In the genomic region with DNA sequence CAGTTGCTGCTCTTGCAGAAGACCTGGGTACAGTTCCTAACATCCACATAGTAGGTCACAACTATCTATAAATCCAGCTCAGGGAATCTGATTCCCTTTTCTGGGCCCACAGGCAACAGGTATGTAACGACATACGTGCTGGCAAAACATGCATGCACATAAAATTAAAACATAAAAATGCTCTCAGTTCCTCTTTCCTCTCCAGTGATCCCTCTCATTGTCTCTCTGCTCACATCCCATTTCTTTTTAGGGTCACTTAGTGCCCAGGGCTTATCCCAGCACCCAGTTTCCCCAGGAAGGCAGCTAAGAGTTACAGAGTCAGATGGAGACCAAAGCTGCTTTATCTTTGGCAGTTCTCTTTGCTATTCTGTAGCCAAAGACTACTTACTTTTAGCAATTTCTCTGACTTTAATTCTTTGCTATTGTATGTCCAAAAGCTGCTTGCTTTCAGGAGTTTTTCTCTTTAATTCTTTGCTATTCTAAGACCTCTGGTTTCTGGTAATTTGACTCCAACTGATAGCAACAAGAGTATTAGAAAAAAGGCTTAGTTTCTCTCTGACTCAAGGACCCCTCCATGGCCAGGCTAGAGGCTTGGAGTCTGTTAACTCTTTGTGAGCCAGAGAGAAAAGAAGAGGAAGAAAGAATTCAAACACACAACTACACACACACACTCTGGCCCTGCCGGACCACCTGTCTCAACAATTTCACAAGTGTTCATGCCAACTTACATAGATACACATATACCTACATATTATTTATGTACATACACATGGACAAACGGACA, we compare ENCODE assay signal across 9 mouse cellular contexts. TPM values are rescaled to one million over a fixed set of nuclear protein-coding genes. Genes with fewer than 3 reads are reported as not detected.
DNase-seq lines count a peak whose midpoint lies in the region; ATAC-seq and TF ChIP-seq lines count a peak whose summit lies in the region.
"Had no signal": no experiment of that assay in that cellular context is flagged by ENCODE, and none has a peak within 500 bp of the region (broad histone marks: within the 10 kb centered on the region; RNA-seq: fewer than 3 reads in every experiment).

No protein-coding gene starts in this region.

- no peak for ATAC-seq in lung, embryonic 16.5 days (ENCODE audit: low read depth)
- ATAC-seq in forebrain, embryonic 11.5 days (replicated peaks; ENCODE audit: low FRiP score) = no peak
- no peak for ATAC-seq in limb, embryonic 14.5 days (ENCODE audit: low FRiP score, low read depth)
- ATAC-seq in stomach, embryonic 14.5 days (ENCODE audit: insufficient number of reproducible peaks, insufficient read depth, low FRiP score, low read depth) = no peak
- no peak for ATAC-seq in inflammation-experienced regulatory T-cells, adult 6 months

- no peak for TF ChIP-seq POLR2A in limb, embryonic 14.5 days (IDR thresholded peaks at IDR 0.05; ENCODE audit: borderline replicate concordance, extremely low read depth, insufficient read depth, insufficient read length)

- whole genome bisulfite sequencing in lung, embryonic 16.5 days = 29% methylated on average over 4 of the region's 4 CpGs
- WGBS in forebrain, embryonic 11.5 days = 20% methylated on average over 4 of the region's 4 CpGs
- 33% methylated on average over 4 of the region's 4 CpGs for WGBS in limb, embryonic 14.5 days
- WGBS in stomach, embryonic 14.5 days = 36% methylated on average over 4 of the region's 4 CpGs

- H3K27me3 ChIP-seq in lung, embryonic 16.5 days (ENCODE audit: control insufficient read depth, insufficient read depth, low read depth, low read length) = no peaks in the 10 kb centered on the region
- H3K27me3 ChIP-seq in forebrain, embryonic 11.5 days (ENCODE audit: control insufficient read depth, insufficient read depth, low read length) = no peaks in the 10 kb centered on the region
- no peaks in the 10 kb centered on the region for H3K27me3 ChIP-seq in limb, embryonic 14.5 days (ENCODE audit: control insufficient read depth, insufficient read depth, low read length)
- H3K27me3 ChIP-seq in stomach, embryonic 14.5 days (ENCODE audit: control insufficient read depth, insufficient read depth, low read length) = no peaks in the 10 kb centered on the region

- DNase-seq in lung, postnatal 36 days = no peak
- no peak for DNase-seq in forebrain, embryonic 11.5 days (ENCODE audit: low spot score)
- no peak for DNase-seq in limb, embryonic 14.5 days (ENCODE audit: low spot score)
- DNase-seq in right cerebral cortex, postnatal 4 days = no peak
- no peak for DNase-seq in gastrocnemius, postnatal 10 days
- DNase-seq: thymus, adult 18-20 months had no signal

- peak overlapping the region; percentile 64 for H3K9ac ChIP-seq in lung, embryonic 16.5 days (ENCODE audit: low read length)
- peak overlapping the region; percentile 55 for H3K9ac ChIP-seq in forebrain, embryonic 11.5 days (ENCODE audit: low read length)
- H3K9ac ChIP-seq in limb, embryonic 14.5 days (ENCODE audit: low read depth, low read length, severe bottlenecking) = 0 out of 2 replicates have a peak overlapping the region, but pooled peaks have one; percentile 6
- no peak overlapping the region for H3K9ac ChIP-seq in stomach, embryonic 14.5 days (replicated peaks; ENCODE audit: low read depth, low read length)

- peaks cover 6% of the 10 kb centered on the region for H3K36me3 ChIP-seq in lung, embryonic 16.5 days (ENCODE audit: control insufficient read depth, insufficient read depth, low read length)
- no peaks in the 10 kb centered on the region; the same call in 1 of the 2 replicates for H3K36me3 ChIP-seq in forebrain, embryonic 11.5 days (ENCODE audit: control insufficient read depth, insufficient read depth, low read length)
- H3K36me3 ChIP-seq in limb, embryonic 14.5 days (ENCODE audit: control insufficient read depth, insufficient read depth, low read length) = peaks cover 7% of the 10 kb centered on the region
- peaks cover 3% of the 10 kb centered on the region; the same call in 1 of the 2 replicates for H3K36me3 ChIP-seq in stomach, embryonic 14.5 days (ENCODE audit: control insufficient read depth, insufficient read depth, low read length)

- H3K4me2 ChIP-seq in lung, embryonic 16.5 days (ENCODE audit: low read depth, low read length) = peak overlapping the region; percentile 71
- H3K4me2 ChIP-seq in forebrain, embryonic 11.5 days (ENCODE audit: low read depth, low read length, severe bottlenecking) = peak overlapping the region; percentile 56
- H3K4me2 ChIP-seq in limb, embryonic 14.5 days (replicated peaks; ENCODE audit: low read depth, low read length, severe bottlenecking) = peak overlapping the region; percentile 88
- H3K4me2 ChIP-seq in stomach, embryonic 14.5 days (replicated peaks; ENCODE audit: low read depth, low read length) = peak overlapping the region; percentile 58

- peak overlapping the region; percentile 48 for H3K27ac ChIP-seq in lung, embryonic 16.5 days (ENCODE audit: low read length)
- H3K27ac ChIP-seq in forebrain, embryonic 11.5 days (ENCODE audit: low read depth, low read length) = peak overlapping the region; percentile 68; the same call in 1 of the 2 replicates
- no peak overlapping the region for H3K27ac ChIP-seq in limb, embryonic 14.5 days (replicated peaks; ENCODE audit: low read depth, low read length)
- H3K27ac ChIP-seq in stomach, embryonic 14.5 days (ENCODE audit: low read length) = no peak overlapping the region

- H3K4me3 ChIP-seq in lung, embryonic 16.5 days (ENCODE audit: low read length) = peak overlapping the region; percentile 71
- H3K4me3 ChIP-seq in forebrain, embryonic 11.5 days (ENCODE audit: low read depth, low read length) = peak overlapping the region; percentile 88
- H3K4me3 ChIP-seq in limb, embryonic 14.5 days (replicated peaks; ENCODE audit: low read length) = peak overlapping the region; percentile 73
- H3K4me3 ChIP-seq in stomach, embryonic 14.5 days (ENCODE audit: low read depth, low read length) = peak overlapping the region; percentile 78

- H3K9me3 ChIP-seq in lung, embryonic 16.5 days (ENCODE audit: control insufficient read depth, low read length) = no peaks in the 10 kb centered on the region
- H3K9me3 ChIP-seq in forebrain, embryonic 11.5 days (ENCODE audit: control insufficient read depth, low read length) = no peaks in the 10 kb centered on the region
- H3K9me3 ChIP-seq in limb, embryonic 14.5 days (ENCODE audit: control insufficient read depth, low read length) = no peaks in the 10 kb centered on the region
- no peaks in the 10 kb centered on the region for H3K9me3 ChIP-seq in stomach, embryonic 14.5 days (ENCODE audit: control insufficient read depth, low read depth, low read length)

- H3K4me1 ChIP-seq in lung, embryonic 16.5 days (replicated peaks; ENCODE audit: control insufficient read depth, insufficient read depth, low read length) = peaks cover 16% of the 10 kb centered on the region
- peaks cover 9% of the 10 kb centered on the region; the same call in 1 of the 2 replicates for H3K4me1 ChIP-seq in forebrain, embryonic 11.5 days (replicated peaks; ENCODE audit: control insufficient read depth, insufficient read depth, low read length)
- H3K4me1 ChIP-seq in limb, embryonic 14.5 days (ENCODE audit: control insufficient read depth, insufficient read depth, low read length) = peaks cover 15% of the 10 kb centered on the region
- H3K4me1 ChIP-seq in stomach, embryonic 14.5 days (ENCODE audit: control insufficient read depth, insufficient read depth, low read length) = peaks cover 7% of the 10 kb centered on the region; the same call in 1 of the 2 replicates

RNA-seq across cellular contexts. Expression of a gene that starts 1.4 kb away (rescaled TPM):
- polyA plus RNA-seq in lung, embryonic 16.5 days (2015; fragmentation: Nextera tagmentation; extraction: Ambion mirVana) = 92.2 and 94.9 TPM in 2 replicates
- 127 and 150 TPM in 2 replicates for polyA plus RNA-seq in forebrain, embryonic 11.5 days (2014; fragmentation: Nextera tagmentation; extraction: Ambion mirVana)
- 13.8 and 16.1 TPM in 2 replicates for polyA plus RNA-seq in limb, embryonic 14.5 days (2012; rRNA removed)
- polyA plus RNA-seq in limb, embryonic 14.5 days (2014; fragmentation: Nextera tagmentation; extraction: Ambion mirVana) = 58.8 and 69.2 TPM in 2 replicates
- 89.3 and 91.6 TPM in 2 replicates for polyA plus RNA-seq in stomach, embryonic 14.5 days (2014; fragmentation: Nextera tagmentation; extraction: Ambion mirVana)
- 10 to 100 TPM in 1 of 2 experiments, 1 to 10 TPM in 1; 8.3 to 12.5 TPM for total RNA-seq in gastrocnemius, postnatal 10 days (2021)
- polyA plus RNA-seq in inflammation-experienced regulatory T-cells, adult 6 months (2017; shearing (Covaris generic)) = 10 to 100 TPM in 1 of 3 experiments, 1 to 10 TPM in 2; 3.6 to 44.7 (median 3.8) TPM

RNA-seq across cellular contexts. Expression of a gene that starts 38.8 kb away (rescaled TPM):
- 7.4 and 7.9 TPM in 2 replicates for polyA plus RNA-seq in lung, embryonic 16.5 days (2015; fragmentation: Nextera tagmentation; extraction: Ambion mirVana)
- 4.5 and 5.1 TPM in 2 replicates for polyA plus RNA-seq in forebrain, embryonic 11.5 days (2014; fragmentation: Nextera tagmentation; extraction: Ambion mirVana)
- 21.8 and 25.1 TPM in 2 replicates for polyA plus RNA-seq in limb, embryonic 14.5 days (2012; rRNA removed)
- polyA plus RNA-seq in limb, embryonic 14.5 days (2014; fragmentation: Nextera tagmentation; extraction: Ambion mirVana) = 16.1 and 16.4 TPM in 2 replicates
- polyA plus RNA-seq in stomach, embryonic 14.5 days (2014; fragmentation: Nextera tagmentation; extraction: Ambion mirVana) = 11.2 and 14.3 TPM in 2 replicates
- 10 to 100 TPM; 13.0 to 20.5 TPM for total RNA-seq in gastrocnemius, postnatal 10 days (2021)
- polyA plus RNA-seq in inflammation-experienced regulatory T-cells, adult 6 months (2017; shearing (Covaris generic)) = under 1 TPM in 2 of 3 experiments, not detected in 1; 0.10 to 0.23 TPM

Comparison
In these comparisons a context has a peak if more than half of its experiments do, and no peak if none do; other contexts are left out.
1. H3K27ac ChIP-seq: peak in lung, embryonic 16.5 days (single experiment) and forebrain, embryonic 11.5 days (single experiment); none in limb, embryonic 14.5 days (single experiment) and stomach, embryonic 14.5 days (single experiment).
2. Peak in every context shown above with its lines, with median percentiles within 50 percentile points of each other: H3K4me2 ChIP-seq and H3K4me3 ChIP-seq.